Mouse (Mus musculus) hindbrain, embryonic 14.5 days (tissue): Measurements from ENCODE around the gene Shoc2. TPM values are rescaled to one million over a fixed set of nuclear protein-coding genes. Genes with fewer than 3 reads are reported as not detected.

ENCODE experiments used
- ATAC-seq: fragments of 200-750 bp; cut with Nextera tagmentation; 2 replicates; pipeline ENCODE4 v1.8.0; 2017; ENCODE audit warnings: moderate number of reproducible peaks, mild to moderate bottlenecking, moderate TSS enrichment, moderate library complexity; ENCODE audit not compliant: low FRiP score
- DNase-seq: peaks from one replicate; pipeline ENCODE4 v3.0.0-alpha.2; 2015; ENCODE audit warnings: low spot score
- H3K27ac ChIP-seq: fragments of 300-500 bp; sonication (generic); 2 replicates; pipeline ENCODE4 v1.5.1; 2014; ENCODE audit warnings: mild to moderate bottlenecking, moderate library complexity
- H3K27me3 ChIP-seq: fragments of 300-500 bp; sonication (generic); 2 replicates; pipeline ENCODE4 v1.6.1; 2014; ENCODE audit warnings: mild to moderate bottlenecking, low read length, mixed read lengths; ENCODE audit not compliant: control insufficient read depth, insufficient read depth
- H3K36me3 ChIP-seq: fragments of 300-500 bp; sonication (generic); replicated peaks from 2 replicates; pipeline ENCODE4 v1.6.1; 2014; ENCODE audit not compliant: control insufficient read depth, insufficient read depth
- H3K4me1 ChIP-seq: fragments of 300-500 bp; sonication (generic); replicated peaks from 2 replicates; pipeline ENCODE4 v1.6.1; 2014; ENCODE audit warnings: antibody characterized with exemption, low read length, mixed read lengths; ENCODE audit not compliant: control insufficient read depth, insufficient read depth
- H3K4me2 ChIP-seq: fragments of 300-500 bp; sonication (generic); replicated peaks from 2 replicates; pipeline ENCODE4 v1.6.1; 2014; ENCODE audit warnings: mild to moderate bottlenecking, moderate library complexity
- H3K4me3 ChIP-seq: fragments of 300-500 bp; sonication (generic); replicated peaks from 2 replicates; pipeline ENCODE4 v1.5.1; 2014; ENCODE audit warnings: mild to moderate bottlenecking, low read length
- H3K9ac ChIP-seq: fragments of 300-500 bp; sonication (generic); 2 replicates; pipeline ENCODE4 v1.6.1; 2014
- H3K9me3 ChIP-seq: fragments of 300-500 bp; sonication (generic); 2 replicates; pipeline ENCODE4 v1.6.1; 2016; ENCODE audit warnings: low read length; ENCODE audit not compliant: control insufficient read depth
- WGBS: fragments of 180-500 bp; shearing (Covaris S2); extraction: QIAGEN DNeasy Blood & Tissue Kit; methylation state at CpG from one replicate; pipeline ENCODE4 v1.1.7; 2014; 5-methylcytosine and 5-hydroxymethylcytosine counted together
- polyA plus RNA-seq: library from polyadenylated mRNA; unstranded; fragments of >200 nt; fragmentation: Nextera tagmentation; extraction: Ambion mirVana; gene quantifications from 2 replicates; pipeline ENCODE4 v1.2.1, GENCODE M21; 2014

Gene Shoc2
- polyA plus RNA-seq, 1 experiment from 2014 or later = 75.3 TPM

GRCm38 (mm10) chr19:54040356-54041028 lies 96.4 kb downstream of the Shoc2 start:
- H3K36me3 ChIP-seq = peaks cover 6% of the 10 kb centered on the region
- no peaks in the 10 kb centered on the region; the same call in 1 of the 2 replicates for H3K27me3 ChIP-seq
- 71% methylated on average over 4 of the region's 4 CpGs for WGBS
- ATAC-seq = no peak
- no peaks in the 10 kb centered on the region for H3K9me3 ChIP-seq
- no peak overlapping the region for H3K4me2 ChIP-seq
- no peak for DNase-seq
- H3K9ac ChIP-seq = no peak overlapping the region
- no peak overlapping the region for H3K4me3 ChIP-seq
- H3K27ac ChIP-seq = no peak overlapping the region
- H3K4me1 ChIP-seq = 0 out of 2 replicates have a peak, but pooled peaks cover 3% of the 10 kb centered on the region

DNA sequence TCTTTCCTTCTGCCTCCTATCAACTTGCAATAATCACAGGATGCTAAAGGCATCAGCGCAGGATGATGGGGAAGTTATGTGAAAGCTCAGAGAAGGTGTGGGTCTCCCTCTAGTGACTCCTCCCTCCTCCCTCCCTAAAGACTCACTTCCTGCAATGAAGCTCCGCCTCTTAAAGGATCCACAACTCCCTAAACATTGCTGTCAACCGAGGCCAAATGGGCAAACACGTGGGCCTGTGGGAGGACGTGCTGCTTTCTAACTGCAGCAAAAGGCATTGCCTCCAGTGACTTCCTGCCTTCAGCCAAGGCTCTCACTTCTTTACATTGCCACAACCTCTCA lies 96.9 kb downstream of the Shoc2 start:
- 41% methylated on average over 5 of the region's 5 CpGs for WGBS
- DNase-seq = no peak

DNA sequence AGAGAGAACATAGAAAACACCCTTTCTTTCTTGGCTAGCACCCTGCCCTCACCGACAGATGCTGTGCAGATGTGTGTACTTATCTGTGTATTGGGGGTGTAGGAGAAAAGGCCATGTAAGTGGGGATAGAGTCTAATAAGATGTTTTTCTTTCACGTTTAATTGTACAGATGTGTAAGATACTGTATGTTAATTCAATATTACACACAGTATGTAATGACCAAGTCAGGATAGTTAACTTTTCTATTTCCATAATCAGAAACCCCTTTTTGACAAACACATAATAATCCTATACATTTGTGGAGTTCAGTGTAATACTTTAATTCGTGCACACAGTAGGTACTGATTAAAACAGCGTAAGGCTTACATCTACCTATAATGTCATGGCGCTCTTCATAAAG lies 99.7 kb downstream of the Shoc2 start, which contains the start of gene Adra2a:
Adra2a (plus strand) TSS at position 301 of the 400 bp plus-strand sequence.
- peak within 1 kb of the TSS; percentile 65 for H3K4me3 ChIP-seq
- peaks cover 26% of the 10 kb centered on the region for H3K27me3 ChIP-seq
- H3K36me3 ChIP-seq = no peaks in the 10 kb centered on the region
- ATAC-seq (no peak), DNase-seq (no peak)
- peak within 1 kb of the TSS; percentile 100 for H3K4me2 ChIP-seq
- H3K27ac ChIP-seq = peak within 1 kb of the TSS; percentile 77
- H3K9ac ChIP-seq = peak within 1 kb of the TSS; percentile 72
- WGBS = 76% methylated on average over 5 of the region's 5 CpGs
- no peaks in the 10 kb centered on the region for H3K9me3 ChIP-seq
- peaks cover 18% of the 10 kb centered on the region for H3K4me1 ChIP-seq

More for the DNA sequence above, 96.9 kb downstream of the Shoc2 start:
- Histone ChIP-seq H3K27ac (no peak overlapping the region), H3K4me3 (no peak overlapping the region), H3K27me3 (peaks cover 2% of the 10 kb centered on the region; the same call in 1 of the 2 replicates), H3K4me2 (no peak overlapping the region), H3K4me1 (peaks cover 6% of the 10 kb centered on the region), H3K9me3 (no peaks in the 10 kb centered on the region), H3K36me3 (peaks cover 6% of the 10 kb centered on the region), H3K9ac (no peak overlapping the region)
- ATAC-seq = no peak

DNA sequence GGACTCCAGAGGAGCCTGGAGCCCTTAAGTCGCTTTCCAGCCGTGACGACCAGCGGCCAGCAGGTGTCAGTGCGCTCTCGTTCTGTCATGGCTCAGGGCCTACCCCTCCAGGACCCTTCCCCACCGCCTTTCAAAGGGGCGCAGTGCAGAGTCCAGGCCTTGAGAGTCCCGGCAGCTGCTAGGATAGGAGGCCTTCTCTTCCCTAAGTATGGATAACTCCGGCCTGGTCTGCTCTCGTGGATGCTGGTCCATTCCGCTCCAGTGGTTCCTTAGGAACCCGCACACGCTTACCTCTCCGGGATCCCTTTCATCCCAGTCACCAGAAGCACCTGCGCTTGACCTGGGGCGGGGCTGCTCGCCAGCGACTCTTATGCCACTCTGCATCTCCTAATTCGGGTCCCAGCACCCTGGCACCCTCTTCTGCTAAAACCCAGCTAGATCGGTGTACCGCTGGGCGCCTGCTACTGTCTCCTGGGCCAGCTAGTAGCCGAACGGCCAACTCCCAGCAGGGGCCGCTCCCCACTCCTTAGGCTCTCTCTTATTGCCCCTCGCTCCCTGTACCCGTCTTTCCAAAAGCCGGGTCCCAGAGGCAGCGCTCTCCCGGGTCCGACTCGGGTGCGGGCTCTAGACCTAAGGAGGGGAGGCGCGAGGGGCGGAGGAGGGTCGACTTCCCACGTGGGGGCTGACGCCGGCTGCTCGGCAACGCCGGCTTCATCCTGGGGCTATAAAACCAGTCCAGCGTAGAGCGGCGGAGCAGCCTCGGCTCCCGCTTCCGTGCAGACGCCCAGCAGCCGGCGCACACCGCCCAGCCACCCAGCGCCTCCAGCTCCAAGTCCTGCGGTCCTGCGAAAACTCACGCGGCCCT lies 100.6 kb downstream of the Shoc2 start:
- under 1% methylated on average over 57 of the region's 59 CpGs for WGBS
- Histone ChIP-seq H3K4me3 (peak overlapping the region; percentile 65), H3K4me2 (peak overlapping the region; percentile 100), H3K9ac (peak overlapping the region; percentile 72), H3K4me1 (peaks cover 18% of the 10 kb centered on the region), H3K27ac (peak overlapping the region; percentile 77), H3K27me3 (peaks cover 35% of the 10 kb centered on the region), H3K36me3 (no peaks in the 10 kb centered on the region), H3K9me3 (no peaks in the 10 kb centered on the region)
- ATAC-seq = peak; percentile 89
- peak; percentile 91 for DNase-seq

- peaks cover 18% of the 10 kb centered on the region for H3K4me1 ChIP-seq
- under 1% methylated on average over 29 of the region's 29 CpGs for WGBS
- no peaks in the 10 kb centered on the region for H3K36me3 ChIP-seq
- peak; percentile 32; the same call in 1 of the 2 replicates for ATAC-seq
- no peaks in the 10 kb centered on the region for H3K9me3 ChIP-seq
- H3K9ac ChIP-seq = peak overlapping the region; percentile 72
- DNase-seq = no peak
- peak overlapping the region; percentile 100 for H3K4me2 ChIP-seq
- peak overlapping the region; percentile 77 for H3K27ac ChIP-seq
- peak overlapping the region; percentile 65 for H3K4me3 ChIP-seq
- H3K27me3 ChIP-seq = peaks cover 39% of the 10 kb centered on the region
Observed at GRCm38 (mm10) chr19:54045412-54045811, 101.3 kb downstream of the Shoc2 start.

DNA sequence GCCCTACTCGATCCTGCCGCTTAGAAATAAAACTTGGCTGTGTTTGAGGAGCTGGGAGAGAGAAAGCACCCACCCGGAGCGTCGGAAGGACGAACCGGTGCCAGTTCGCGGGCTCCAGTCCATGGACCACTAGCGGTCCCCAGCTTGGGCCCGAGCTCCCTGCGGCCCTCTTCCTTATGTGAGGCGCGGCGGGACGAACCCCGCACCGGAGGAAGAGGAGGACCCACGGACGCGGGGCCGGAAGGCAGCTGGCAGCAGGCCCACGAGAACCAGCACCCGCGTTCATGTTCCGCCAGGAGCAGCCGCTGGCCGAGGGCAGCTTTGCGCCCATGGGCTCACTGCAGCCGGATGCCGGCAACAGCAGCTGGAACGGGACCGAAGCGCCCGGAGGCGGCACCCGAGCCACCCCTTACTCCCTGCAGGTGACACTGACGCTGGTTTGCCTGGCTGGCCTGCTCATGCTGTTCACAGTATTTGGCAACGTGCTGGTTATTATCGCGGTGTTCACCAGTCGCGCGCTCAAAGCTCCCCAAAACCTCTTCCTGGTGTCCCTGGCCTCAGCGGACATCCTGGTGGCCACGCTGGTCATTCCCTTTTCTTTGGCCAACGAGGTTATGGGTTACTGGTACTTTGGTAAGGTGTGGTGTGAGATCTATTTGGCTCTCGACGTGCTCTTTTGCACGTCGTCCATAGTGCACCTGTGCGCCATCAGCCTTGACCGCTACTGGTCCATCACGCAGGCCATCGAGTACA lies 102.0 kb downstream of the Shoc2 start:
- Histone ChIP-seq H3K27ac (peak overlapping the region; percentile 77; the same call in 1 of the 2 replicates), H3K9me3 (no peaks in the 10 kb centered on the region), H3K9ac (peak overlapping the region; percentile 72), H3K4me1 (peaks cover 18% of the 10 kb centered on the region), H3K27me3 (peaks cover 39% of the 10 kb centered on the region), H3K4me3 (peak overlapping the region; percentile 65), H3K4me2 (peak overlapping the region; percentile 100), H3K36me3 (no peaks in the 10 kb centered on the region)
- whole genome bisulfite sequencing = 3% methylated on average over 55 of the region's 55 CpGs
- DNase-seq (no peak), ATAC-seq (no peak)

- H3K27me3 ChIP-seq = peaks cover 39% of the 10 kb centered on the region
- peaks cover 18% of the 10 kb centered on the region for H3K4me1 ChIP-seq
- no peak for ATAC-seq
- H3K27ac ChIP-seq = peak overlapping the region; percentile 77
- no peaks in the 10 kb centered on the region for H3K36me3 ChIP-seq
- H3K9me3 ChIP-seq = no peaks in the 10 kb centered on the region
- peak overlapping the region; percentile 100 for H3K4me2 ChIP-seq
- H3K9ac ChIP-seq = peak overlapping the region; percentile 72
- peak overlapping the region; percentile 65 for H3K4me3 ChIP-seq
- WGBS = under 1% methylated on average over 46 of the region's 46 CpGs
- DNase-seq = no peak
Observed at GRCm38 (mm10) chr19:54046684-54047070, 102.6 kb downstream of the Shoc2 start.

- no peaks in the 10 kb centered on the region for H3K9me3 ChIP-seq
- peaks cover 18% of the 10 kb centered on the region for H3K4me1 ChIP-seq
- peaks cover 39% of the 10 kb centered on the region for H3K27me3 ChIP-seq
- H3K27ac ChIP-seq = peak overlapping the region; percentile 77
- H3K36me3 ChIP-seq = no peaks in the 10 kb centered on the region
- peak overlapping the region; percentile 100 for H3K4me2 ChIP-seq
- peak overlapping the region; percentile 65 for H3K4me3 ChIP-seq
- WGBS = under 1% methylated on average over 27 of the region's 27 CpGs
- peak overlapping the region; percentile 72 for H3K9ac ChIP-seq
- DNase-seq (no peak), ATAC-seq (no peak)
Observed at GRCm38 (mm10) chr19:54047386-54048050, 103.4 kb downstream of the Shoc2 start.
